Mouse (Mus musculus): ENCODE measurements around the gene Klk1b26. TPM values are rescaled to one million over a fixed set of nuclear protein-coding genes. Genes with fewer than 3 reads are reported as not detected.
"Not testable (repeated sequence)": the region's sequence is repeated elsewhere in the genome, so short reads cannot be mapped to it uniquely, and the experiment has no call there.

The Klk1b26 gene
- total RNA-seq (2021) = not detected
- long read RNA-seq, experiment 1 = 0 reads
- long read RNA-seq, experiment 2 = 0 reads

DNA sequence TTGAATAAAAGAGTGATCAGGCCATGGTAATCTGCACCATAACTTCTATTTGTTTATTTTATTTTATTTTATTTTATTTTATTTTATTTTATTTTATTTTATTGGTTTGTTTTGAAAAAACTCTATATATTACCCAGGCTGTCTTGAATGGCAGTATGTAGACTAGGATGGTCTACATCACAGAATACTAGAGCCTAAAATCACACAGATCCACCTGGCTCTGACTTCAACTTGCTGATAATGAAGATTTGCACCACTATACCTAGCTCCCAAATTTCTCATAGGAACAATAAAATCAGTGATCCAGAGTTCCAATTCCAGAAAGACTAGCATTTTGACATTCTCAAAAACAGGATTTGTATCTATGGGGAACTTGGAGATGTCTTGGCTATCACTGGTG, at the start of gene Klk1b26:
TSS of gene Klk1b26 (plus strand) at position 301 of the 400 bp plus-strand sequence.
- not testable (repeated sequence) for DNase-seq (ENCODE audit: low spot score in 2 of 2)

DNA sequence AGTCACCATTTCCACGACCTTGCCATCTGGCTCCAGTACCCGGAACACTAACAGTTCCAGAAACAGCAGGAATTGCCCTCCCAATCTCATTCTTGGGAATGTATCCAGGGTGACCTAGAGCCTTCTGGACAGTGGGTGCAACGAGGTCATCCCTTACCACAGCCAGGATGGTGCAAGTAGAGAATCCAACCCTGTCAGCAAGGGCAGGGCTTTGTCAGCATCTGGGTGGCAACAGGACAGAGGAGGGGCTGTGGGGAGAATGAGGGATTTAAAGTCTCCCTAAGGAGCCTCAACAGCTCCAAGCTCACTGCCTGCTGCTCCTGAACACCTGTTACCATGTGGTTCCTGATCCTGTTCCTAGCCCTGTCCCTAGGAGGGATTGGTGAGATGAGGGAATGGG, 45.5 kb upstream of the Klk1b26 start, which contains the start of gene Klk1b1:
TSS of gene Klk1b1 (plus strand) at position 301 of the 400 bp plus-strand sequence.
- DNase-seq (ENCODE audit: low spot score in 2 of 2) = no peak

DNA sequence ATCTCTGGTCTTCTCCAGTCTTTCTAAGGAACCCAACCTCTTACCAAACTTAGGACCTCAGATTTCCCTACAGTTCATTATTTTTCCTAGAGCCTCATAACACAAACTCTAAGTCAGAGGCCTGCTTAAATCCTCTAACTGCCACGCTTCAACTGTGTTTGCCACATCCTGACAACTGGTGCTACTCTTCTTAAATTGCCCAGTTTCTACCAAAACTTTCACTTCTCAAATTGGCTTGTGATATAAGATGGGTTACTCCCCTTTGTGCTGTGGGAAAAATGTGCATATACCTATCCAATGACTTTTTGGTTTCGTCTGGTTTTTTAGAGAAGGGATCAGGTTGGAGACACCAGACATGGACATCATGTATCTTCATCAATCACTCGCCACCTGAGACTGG, 44.9 kb upstream of the Klk1b26 start:
- no peak for DNase-seq (ENCODE audit: low spot score in 2 of 2)

DNA sequence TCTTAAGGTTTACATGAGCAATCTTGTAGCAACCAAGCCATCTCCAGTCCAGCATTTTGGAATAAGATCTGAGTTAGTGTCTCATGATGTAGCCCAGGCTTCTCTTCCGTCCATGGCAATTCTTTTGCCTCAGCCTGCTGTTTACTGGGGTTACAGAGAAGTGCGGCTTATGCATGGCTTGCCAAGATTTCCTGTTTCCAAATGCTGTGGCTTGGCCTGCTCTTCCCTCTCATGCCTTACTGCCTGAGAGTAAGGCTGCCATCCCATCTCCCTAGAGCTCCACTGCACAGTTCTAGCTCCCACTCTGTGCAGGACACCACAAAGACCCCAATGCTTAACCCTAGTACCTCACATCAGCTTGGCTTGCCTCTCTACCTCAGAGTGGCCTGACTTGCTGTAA, 44.4 kb upstream of the Klk1b26 start:
- DNase-seq (ENCODE audit: low spot score in 2 of 2) = no peak

DNA sequence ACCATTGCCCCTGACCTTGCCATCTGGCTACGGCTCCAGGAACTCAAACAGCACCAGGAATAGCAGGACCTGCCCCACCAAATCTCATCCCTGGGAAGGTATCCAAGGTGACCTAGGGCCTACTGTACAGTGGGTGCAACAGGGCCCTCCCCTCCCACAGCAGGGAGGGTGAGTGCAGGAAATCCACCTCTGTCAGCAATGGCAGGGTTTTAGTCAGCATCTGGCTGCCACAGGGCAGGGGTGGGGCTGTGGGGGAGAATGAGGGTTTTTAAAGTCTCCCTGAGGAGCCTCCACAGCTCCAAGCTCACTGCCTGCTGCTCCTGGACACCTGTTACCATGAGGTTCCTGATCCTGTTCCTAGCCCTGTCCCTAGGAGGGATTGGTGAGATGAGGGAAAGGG, 36.2 kb upstream of the Klk1b26 start, which contains the start of gene Klk1b9:
TSS of gene Klk1b9 (plus strand) at position 301 of the 400 bp plus-strand sequence.
- DNase-seq (ENCODE audit: low spot score in 2 of 2) = not testable (repeated sequence)

DNA sequence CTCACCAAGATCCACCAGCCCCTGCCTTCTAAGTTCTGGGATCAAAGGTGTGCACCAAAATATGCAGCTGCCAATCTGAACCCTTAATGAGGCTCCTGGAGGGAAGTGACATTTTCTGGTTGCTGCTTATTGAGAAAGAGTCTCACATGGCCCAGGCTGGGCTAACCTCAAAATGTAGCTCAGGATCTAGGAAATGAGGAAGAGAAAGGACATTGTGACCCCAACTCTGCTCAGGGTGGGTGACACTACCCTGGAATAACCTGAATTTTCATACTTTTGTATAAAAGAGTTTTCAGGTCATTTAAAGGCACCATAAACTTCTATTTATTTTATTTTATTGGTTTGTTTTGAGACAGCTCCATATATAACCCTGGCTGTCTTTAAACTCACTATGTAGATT, 26.3 kb upstream of the Klk1b26 start:
- no peak for DNase-seq (ENCODE audit: low spot score in 2 of 2)

DNA sequence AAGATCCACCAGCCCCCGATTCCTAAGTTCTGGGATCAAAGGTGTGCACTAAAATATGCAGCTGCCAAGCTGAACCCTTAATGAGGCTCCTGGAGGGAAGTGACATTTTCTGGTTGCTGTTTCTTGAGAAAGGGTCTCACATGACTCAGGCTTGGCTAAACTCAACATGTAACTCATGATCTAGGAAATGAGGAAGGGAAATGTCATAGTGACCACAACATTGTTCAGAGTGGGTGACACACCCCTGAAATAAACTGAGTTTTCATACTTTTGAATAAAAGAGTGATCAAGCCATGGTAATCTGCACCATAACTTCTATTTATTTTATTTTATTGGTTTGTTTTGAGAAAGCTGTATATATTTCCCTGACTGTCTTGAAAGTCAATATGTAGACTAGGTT, 17.1 kb upstream of the Klk1b26 start:
- DNase-seq (ENCODE audit: low spot score in 2 of 2) = not testable (repeated sequence)

DNA sequence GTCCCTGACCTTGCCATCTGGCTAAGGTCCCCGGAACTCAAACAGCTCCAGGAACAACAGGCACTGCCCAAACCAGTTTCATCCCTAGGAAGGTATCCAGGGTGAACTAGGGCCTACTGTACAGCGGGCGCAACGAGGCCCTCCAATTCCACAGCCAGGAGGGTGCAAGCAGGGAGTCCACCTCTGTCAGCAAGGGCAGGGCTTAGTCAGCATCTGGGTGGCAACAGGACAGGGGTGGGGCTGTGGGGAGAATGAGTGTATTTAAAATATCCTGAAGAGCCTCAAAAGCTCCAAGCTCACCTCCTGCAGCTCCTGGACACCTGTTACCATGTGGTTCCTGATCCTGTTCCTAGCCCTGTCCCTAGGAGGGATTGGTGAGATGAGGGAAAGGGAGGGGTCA, 16.4 kb upstream of the Klk1b26 start, which contains the start of gene Klk1b11:
TSS of gene Klk1b11 (plus strand) at position 301 of the 400 bp plus-strand sequence.
- not testable (repeated sequence) for DNase-seq (ENCODE audit: low spot score in 2 of 2)

DNA sequence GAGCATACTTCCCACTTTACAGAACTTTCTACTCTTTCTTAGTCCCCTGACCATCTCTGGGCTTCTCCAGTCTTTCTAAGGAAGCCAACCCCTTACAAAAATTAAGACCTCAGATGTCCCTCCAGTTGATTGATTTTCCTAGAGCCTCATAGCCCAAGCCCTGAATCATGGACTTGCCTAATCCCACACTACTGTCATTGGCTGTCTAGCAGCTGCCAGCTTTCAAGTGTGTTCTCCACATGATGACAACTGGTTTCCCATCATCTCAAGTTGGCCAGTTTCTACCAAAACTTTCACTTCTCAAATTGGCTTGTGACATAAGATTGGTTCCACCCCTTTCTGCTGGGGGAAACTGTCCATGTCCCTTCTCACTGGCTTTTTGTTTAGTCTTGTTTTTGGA, 7.1 kb upstream of the Klk1b26 start:
- no peak for DNase-seq (ENCODE audit: low spot score in 2 of 2)

DNA sequence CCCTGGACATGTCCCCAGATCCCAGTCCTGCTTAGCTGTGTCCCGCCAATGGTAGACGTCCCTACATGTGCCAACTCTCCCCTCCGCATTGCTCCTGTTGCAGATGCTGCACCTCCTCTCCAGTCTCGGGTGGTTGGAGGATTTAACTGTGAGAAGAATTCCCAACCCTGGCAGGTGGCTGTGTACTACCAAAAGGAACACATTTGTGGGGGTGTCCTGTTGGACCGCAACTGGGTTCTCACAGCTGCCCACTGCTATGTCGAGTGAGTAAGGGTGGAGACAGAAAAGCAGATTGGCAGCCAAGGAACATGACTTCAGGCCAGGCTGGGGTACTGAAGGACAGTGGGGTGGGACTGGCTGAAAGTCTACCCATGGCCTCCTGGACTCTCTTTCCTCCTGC, 2.7 kb downstream of the Klk1b26 start:
- DNase-seq (ENCODE audit: low spot score in 2 of 2) = peak; percentile 34 to 41

DNA sequence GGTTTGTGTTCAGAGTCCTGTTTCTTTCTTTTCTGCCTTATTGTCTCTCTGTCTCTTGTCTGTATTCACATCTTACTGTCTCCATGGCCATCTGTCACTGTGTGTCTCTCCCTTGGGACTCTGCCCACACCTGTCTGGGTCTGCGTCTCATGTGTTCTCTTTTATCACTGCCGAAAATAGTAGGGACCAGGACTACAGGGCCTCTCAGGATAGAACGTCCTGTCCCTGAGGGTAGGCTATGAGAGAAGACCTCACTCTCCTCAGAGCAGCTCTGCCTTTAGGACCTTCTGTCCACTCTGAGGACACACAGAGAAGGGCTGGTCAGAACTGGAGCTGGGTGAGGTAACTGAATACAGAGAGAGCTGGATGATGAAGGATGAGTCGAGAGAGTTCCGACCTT, 3.1 kb downstream of the Klk1b26 start:
- DNase-seq (ENCODE audit: low spot score in 2 of 2) = peak; percentile 2 to 13

DNA sequence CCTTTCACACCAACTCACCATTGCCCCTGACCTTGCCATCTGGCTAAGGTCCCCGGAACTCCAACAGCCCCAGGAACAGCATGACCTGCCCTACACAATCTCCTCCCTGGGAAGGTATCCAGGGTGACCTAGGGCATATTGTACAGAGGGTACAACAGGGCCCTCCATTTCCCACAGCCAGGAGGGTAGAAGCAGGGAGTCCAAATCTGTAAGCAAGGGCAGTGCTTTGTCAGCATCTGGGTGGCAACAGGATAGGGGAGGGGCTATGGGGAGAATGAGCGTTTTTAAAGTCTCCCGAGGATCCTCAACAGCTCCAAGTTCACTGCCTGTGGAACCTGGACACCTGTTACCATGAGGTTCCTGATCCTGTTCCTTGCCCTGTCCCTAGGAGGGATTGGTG, 40.0 kb downstream of the Klk1b26 start, which contains the start of gene Klk1b27:
TSS of gene Klk1b27 (plus strand) at position 301 of the 400 bp plus-strand sequence.
- DNase-seq (ENCODE audit: low spot score in 2 of 2) = not testable (repeated sequence)

Other genes with a start within 250 kb of the Klk1b26 start
- not detected for gene Klk12, start 243.3 kb upstream of the Klk1b26 start, total RNA-seq (2021)
- not detected for gene Klk11, start 237.6 kb upstream of the Klk1b26 start, total RNA-seq (2021)
- gene Klk10, start 231.1 kb upstream of the Klk1b26 start, total RNA-seq (2021) = not detected
- gene Klk9, start 220.3 kb upstream of the Klk1b26 start, total RNA-seq (2021) = not detected
- 1 to 10 TPM; 3.2 to 3.7 TPM for gene Klk8, start 214.6 kb upstream of the Klk1b26 start, total RNA-seq (2021)
- not detected for gene Klk7, start 200.9 kb upstream of the Klk1b26 start, total RNA-seq (2021)
- 1 to 10 TPM; 1.6 to 1.9 TPM for gene Klk6, start 187.7 kb upstream of the Klk1b26 start, total RNA-seq (2021)
- not detected for gene Klk5, start 170.2 kb upstream of the Klk1b26 start, total RNA-seq (2021)
- not detected for gene Klk4, start 131.0 kb upstream of the Klk1b26 start, total RNA-seq (2021)
- gene Klk15, start 78.4 kb upstream of the Klk1b26 start, total RNA-seq (2021) = not detected
- not detected for gene Klk1b8, start 61.5 kb upstream of the Klk1b26 start, total RNA-seq (2021)
- gene Klk1b1, start 45.4 kb upstream of the Klk1b26 start, total RNA-seq (2021) = not detected
- not detected for gene Klk1b9, start 36.1 kb upstream of the Klk1b26 start, total RNA-seq (2021)
- not detected for gene Klk1b11, start 16.3 kb upstream of the Klk1b26 start, total RNA-seq (2021)
- gene Klk1b27, start 40.1 kb downstream of the Klk1b26 start, total RNA-seq (2021) = not detected
- gene Klk1b21, start 90.2 kb downstream of the Klk1b26 start, total RNA-seq (2021) = not detected
- gene Klk1b22, start 100.5 kb downstream of the Klk1b26 start, total RNA-seq (2021) = not detected
- gene Klk1b16, start 124.6 kb downstream of the Klk1b26 start, total RNA-seq (2021) = not detected
- not detected for gene Klk1b24, start 176.1 kb downstream of the Klk1b26 start, total RNA-seq (2021)
- not detected for gene Klk1b3, start 186.0 kb downstream of the Klk1b26 start, total RNA-seq (2021)
- gene Klk1b4, start 195.3 kb downstream of the Klk1b26 start, total RNA-seq (2021) = not detected
- not detected for gene Klk1b5, start 203.8 kb downstream of the Klk1b26 start, total RNA-seq (2021)
- not detected for gene Klk1, start 213.2 kb downstream of the Klk1b26 start, total RNA-seq (2021)
- not detected for gene Gm36864, start 224.0 kb downstream of the Klk1b26 start, total RNA-seq (2021)
- 1 to 10 TPM; 1.1 to 1.2 TPM for gene 1700028J19Rik, start 234.5 kb downstream of the Klk1b26 start, total RNA-seq (2021)
- gene 2410002F23Rik, start 234.6 kb downstream of the Klk1b26 start, total RNA-seq (2021) = 10 to 100 TPM; 68.6 to 71.1 TPM
- not detected for gene Acp4, start 245.2 kb downstream of the Klk1b26 start, total RNA-seq (2021)
- gene Gm15517, start 249.3 kb downstream of the Klk1b26 start, total RNA-seq (2021) = not detected

All from left cerebral cortex, adult 18-20 months (tissue).